Mouse (Mus musculus) T-cell, adult 2 months (primary cell): ENCODE measurements around the gene Defb47.

Experiments used
- DNase-seq: peaks from one replicate; pipeline ENCODE4 v3.0.0; 2022; ENCODE audit warnings: low spot score

Defb47 gene

GRCm38 (mm10) chr14:62997777-62998176, at the start of gene Defb47:
TSS of gene Defb47 (plus strand) at chr14:62998077.
- DNase-seq, result no peak

- no peak for DNase-seq
Measured at GRCm38 (mm10) chr14:62956091-62956490, 41.8 kb upstream of the Defb47 start.

GRCm38 (mm10) chr14:62963632-62964031, 34.2 kb upstream of the Defb47 start:
- no peak for DNase-seq

GRCm38 (mm10) chr14:62965342-62965741, 32.5 kb upstream of the Defb47 start:
- no peak for DNase-seq

GRCm38 (mm10) chr14:62965811-62966520, 31.9 kb upstream of the Defb47 start:
- no peak for DNase-seq

- peak; percentile 35 for DNase-seq
Measured at GRCm38 (mm10) chr14:62975046-62975445, 22.8 kb upstream of the Defb47 start.

GRCm38 (mm10) chr14:62979815-62980214, 18.1 kb upstream of the Defb47 start:
- no peak for DNase-seq

- no peak for DNase-seq
Measured at GRCm38 (mm10) chr14:62984410-62984809, 13.5 kb upstream of the Defb47 start, which contains the start of gene Defb48. TSS of gene Defb48 (minus strand) at chr14:62984510.

GRCm38 (mm10) chr14:62991271-62991670, 6.6 kb upstream of the Defb47 start:
- DNase-seq, result no peak

- DNase-seq, result no peak
Measured at GRCm38 (mm10) chr14:62991849-62992510, 5.9 kb upstream of the Defb47 start.

GRCm38 (mm10) chr14:62998977-62999376, 1.1 kb downstream of the Defb47 start:
- DNase-seq, result no peak

GRCm38 (mm10) chr14:63002588-63002987, 4.7 kb downstream of the Defb47 start:
- DNase-seq, result no peak

GRCm38 (mm10) chr14:63011471-63011870, 13.6 kb downstream of the Defb47 start, which contains the start of gene Defb43:
TSS of gene Defb43 (plus strand) at chr14:63011771.
- DNase-seq, result no peak

- no peak for DNase-seq
Measured at GRCm38 (mm10) chr14:63013082-63013481, 15.2 kb downstream of the Defb47 start.

GRCm38 (mm10) chr14:63014667-63015066, 16.8 kb downstream of the Defb47 start:
- DNase-seq, result no peak

GRCm38 (mm10) chr14:63020524-63021156, 22.8 kb downstream of the Defb47 start:
- no peak for DNase-seq

GRCm38 (mm10) chr14:63046691-63047090, 48.8 kb downstream of the Defb47 start, which contains the start of gene Defb42:
TSS of gene Defb42 (plus strand) at chr14:63046991.
- DNase-seq, result no peak

GRCm38 (mm10) chr14:63049910-63050370, 52.1 kb downstream of the Defb47 start, which contains the start of gene Defb30:
TSS of gene Defb30 (minus strand) at chr14:63049960.
- no peak for DNase-seq
